Mouse (Mus musculus): ENCODE measurements at regions not wholly inside any gene's neighbourhood (a gene's known extent, or its start where the extent isn't known, plus 50 kb on each side); places are given as distances from the start of the nearest gene placed in this dataset.

GRCm38 (mm10) chr15:36684684-36685083 is 322.9 kb downstream of the Zfp706 start:
- H3K9me3 ChIP-seq (ENCODE audit: control insufficient read depth, low read length) = no peaks in the 10 kb centered on the region
- no peaks in the 10 kb centered on the region for H3K4me1 ChIP-seq (replicated peaks; ENCODE audit: control insufficient read depth, insufficient read depth, low read length)
- no peaks in the 10 kb centered on the region for H3K27me3 ChIP-seq (ENCODE audit: control insufficient read depth, insufficient read depth, low read length)
- H3K36me3 ChIP-seq (ENCODE audit: control insufficient read depth, insufficient read depth, low read length) = no peaks in the 10 kb centered on the region
- H3K4me2 ChIP-seq (ENCODE audit: low read depth, low read length, severe bottlenecking) = no peak overlapping the region
- no peak for ATAC-seq (replicated peaks; ENCODE audit: low FRiP score)
- no peak overlapping the region for H3K9ac ChIP-seq (ENCODE audit: low read length)
- WGBS = 79% methylated on average over 7 of the region's 7 CpGs
- DNase-seq (ENCODE audit: low spot score) = no peak
- no peak overlapping the region for H3K4me3 ChIP-seq (ENCODE audit: low read depth, low read length)
- H3K27ac ChIP-seq (ENCODE audit: low read depth, low read length) = no peak overlapping the region

GRCm38 (mm10) chr15:36682832-36683231 is 324.7 kb downstream of the Zfp706 start:
- ATAC-seq (replicated peaks; ENCODE audit: low FRiP score) (no peak), DNase-seq (ENCODE audit: low spot score) (no peak)
- Histone ChIP-seq H3K27me3 (ENCODE audit: control insufficient read depth, insufficient read depth, low read length) (no peaks in the 10 kb centered on the region), H3K4me3 (ENCODE audit: low read depth, low read length) (no peak overlapping the region), H3K36me3 (ENCODE audit: control insufficient read depth, insufficient read depth, low read length) (no peaks in the 10 kb centered on the region), H3K9ac (ENCODE audit: low read length) (no peak overlapping the region), H3K4me1 (replicated peaks; ENCODE audit: control insufficient read depth, insufficient read depth, low read length) (no peaks in the 10 kb centered on the region), H3K9me3 (ENCODE audit: control insufficient read depth, low read length) (no peaks in the 10 kb centered on the region), H3K4me2 (ENCODE audit: low read depth, low read length, severe bottlenecking) (no peak overlapping the region), H3K27ac (ENCODE audit: low read depth, low read length) (no peak overlapping the region)
- 70% methylated on average over 6 of the region's 6 CpGs for WGBS

- Histone ChIP-seq H3K27ac (ENCODE audit: low read depth, low read length) (no peak overlapping the region), H3K9me3 (ENCODE audit: control insufficient read depth, low read length) (no peaks in the 10 kb centered on the region), H3K36me3 (ENCODE audit: control insufficient read depth, insufficient read depth, low read length) (no peaks in the 10 kb centered on the region), H3K4me3 (ENCODE audit: low read depth, low read length) (no peak overlapping the region), H3K9ac (ENCODE audit: low read length) (no peak overlapping the region), H3K27me3 (ENCODE audit: control insufficient read depth, insufficient read depth, low read length) (no peaks in the 10 kb centered on the region), H3K4me2 (ENCODE audit: low read depth, low read length, severe bottlenecking) (no peak overlapping the region), H3K4me1 (replicated peaks; ENCODE audit: control insufficient read depth, insufficient read depth, low read length) (no peaks in the 10 kb centered on the region)
- DNase-seq (ENCODE audit: low spot score) (no peak), ATAC-seq (replicated peaks; ENCODE audit: low FRiP score) (no peak)
- WGBS = 73% methylated on average over 5 of the region's 5 CpGs
Measured at GRCm38 (mm10) chr15:36682159-36682558, 325.4 kb downstream of the Zfp706 start.

- Histone ChIP-seq H3K4me1 (replicated peaks; ENCODE audit: control insufficient read depth, insufficient read depth, low read length) (no peaks in the 10 kb centered on the region), H3K27ac (ENCODE audit: low read depth, low read length) (no peak overlapping the region), H3K4me3 (ENCODE audit: low read depth, low read length) (no peak overlapping the region), H3K9me3 (ENCODE audit: control insufficient read depth, low read length) (no peaks in the 10 kb centered on the region), H3K4me2 (ENCODE audit: low read depth, low read length, severe bottlenecking) (no peak overlapping the region), H3K9ac (ENCODE audit: low read length) (no peak overlapping the region), H3K27me3 (ENCODE audit: control insufficient read depth, insufficient read depth, low read length) (no peaks in the 10 kb centered on the region), H3K36me3 (ENCODE audit: control insufficient read depth, insufficient read depth, low read length) (no peaks in the 10 kb centered on the region)
- ATAC-seq (replicated peaks; ENCODE audit: low FRiP score) (no peak), DNase-seq (ENCODE audit: low spot score) (no peak)
- 88% methylated on average over 11 of the region's 11 CpGs for WGBS
Measured at GRCm38 (mm10) chr15:36680361-36681140, 327.0 kb downstream of the Zfp706 start.

GRCm38 (mm10) chr15:36679577-36679976 is 328.0 kb downstream of the Zfp706 start:
- Histone ChIP-seq H3K9me3 (ENCODE audit: control insufficient read depth, low read length) (no peaks in the 10 kb centered on the region), H3K4me2 (ENCODE audit: low read depth, low read length, severe bottlenecking) (no peak overlapping the region), H3K4me1 (replicated peaks; ENCODE audit: control insufficient read depth, insufficient read depth, low read length) (no peaks in the 10 kb centered on the region), H3K36me3 (ENCODE audit: control insufficient read depth, insufficient read depth, low read length) (no peaks in the 10 kb centered on the region), H3K27me3 (ENCODE audit: control insufficient read depth, insufficient read depth, low read length) (no peaks in the 10 kb centered on the region), H3K27ac (ENCODE audit: low read depth, low read length) (no peak overlapping the region), H3K4me3 (ENCODE audit: low read depth, low read length) (no peak overlapping the region), H3K9ac (ENCODE audit: low read length) (no peak overlapping the region)
- DNase-seq (ENCODE audit: low spot score) = no peak
- whole genome bisulfite sequencing = 86% methylated on average over 13 of the region's 13 CpGs
- no peak for ATAC-seq (replicated peaks; ENCODE audit: low FRiP score)

- no peaks in the 10 kb centered on the region for H3K36me3 ChIP-seq (ENCODE audit: control insufficient read depth, insufficient read depth, low read length)
- H3K4me1 ChIP-seq (replicated peaks; ENCODE audit: control insufficient read depth, insufficient read depth, low read length) = no peaks in the 10 kb centered on the region
- no peak for DNase-seq (ENCODE audit: low spot score)
- H3K27ac ChIP-seq (ENCODE audit: low read depth, low read length) = no peak overlapping the region
- ATAC-seq (replicated peaks; ENCODE audit: low FRiP score) = peak; percentile 12; the same call in 1 of the 2 replicates
- no peak overlapping the region for H3K4me3 ChIP-seq (ENCODE audit: low read depth, low read length)
- 27% methylated on average over 12 of the region's 12 CpGs for WGBS
- no peaks in the 10 kb centered on the region for H3K27me3 ChIP-seq (ENCODE audit: control insufficient read depth, insufficient read depth, low read length)
- H3K9ac ChIP-seq (ENCODE audit: low read length) = no peak overlapping the region
- H3K9me3 ChIP-seq (ENCODE audit: control insufficient read depth, low read length) = no peaks in the 10 kb centered on the region
- H3K4me2 ChIP-seq (ENCODE audit: low read depth, low read length, severe bottlenecking) = no peak overlapping the region
Measured at GRCm38 (mm10) chr15:36669748-36670147, 337.8 kb downstream of the Zfp706 start.

- Histone ChIP-seq H3K4me1 (replicated peaks; ENCODE audit: control insufficient read depth, insufficient read depth, low read length) (no peaks in the 10 kb centered on the region), H3K27me3 (ENCODE audit: control insufficient read depth, insufficient read depth, low read length) (no peaks in the 10 kb centered on the region), H3K36me3 (ENCODE audit: control insufficient read depth, insufficient read depth, low read length) (no peaks in the 10 kb centered on the region), H3K9ac (ENCODE audit: low read length) (no peak overlapping the region), H3K27ac (ENCODE audit: low read depth, low read length) (no peak overlapping the region), H3K4me2 (ENCODE audit: low read depth, low read length, severe bottlenecking) (no peak overlapping the region), H3K9me3 (ENCODE audit: control insufficient read depth, low read length) (no peaks in the 10 kb centered on the region), H3K4me3 (ENCODE audit: low read depth, low read length) (no peak overlapping the region)
- ATAC-seq (replicated peaks; ENCODE audit: low FRiP score) (no peak), DNase-seq (ENCODE audit: low spot score) (no peak)
- 62% methylated on average over 3 of the region's 3 CpGs for WGBS
Measured at GRCm38 (mm10) chr15:36666566-36666965, 341.0 kb downstream of the Zfp706 start.

- no peak overlapping the region for H3K9ac ChIP-seq (ENCODE audit: low read length)
- DNase-seq (ENCODE audit: low spot score) (no peak), ATAC-seq (replicated peaks; ENCODE audit: low FRiP score) (no peak)
- no peaks in the 10 kb centered on the region for H3K27me3 ChIP-seq (ENCODE audit: control insufficient read depth, insufficient read depth, low read length)
- no peaks in the 10 kb centered on the region for H3K9me3 ChIP-seq (ENCODE audit: control insufficient read depth, low read length)
- 74% methylated on average over 6 of the region's 6 CpGs for WGBS
- no peak overlapping the region for H3K27ac ChIP-seq (ENCODE audit: low read depth, low read length)
- no peaks in the 10 kb centered on the region for H3K36me3 ChIP-seq (ENCODE audit: control insufficient read depth, insufficient read depth, low read length)
- no peaks in the 10 kb centered on the region for H3K4me1 ChIP-seq (replicated peaks; ENCODE audit: control insufficient read depth, insufficient read depth, low read length)
- H3K4me3 ChIP-seq (ENCODE audit: low read depth, low read length) = no peak overlapping the region
- no peak overlapping the region for H3K4me2 ChIP-seq (ENCODE audit: low read depth, low read length, severe bottlenecking)
Measured at GRCm38 (mm10) chr15:36664391-36664790, 343.2 kb downstream of the Zfp706 start.

GRCm38 (mm10) chr15:36660986-36661385 is 346.6 kb downstream of the Zfp706 start:
- 84% methylated on average over 7 of the region's 7 CpGs for WGBS
- Histone ChIP-seq H3K27ac (ENCODE audit: low read depth, low read length) (no peak overlapping the region), H3K4me1 (replicated peaks; ENCODE audit: control insufficient read depth, insufficient read depth, low read length) (no peaks in the 10 kb centered on the region), H3K36me3 (ENCODE audit: control insufficient read depth, insufficient read depth, low read length) (no peaks in the 10 kb centered on the region), H3K4me3 (ENCODE audit: low read depth, low read length) (no peak overlapping the region), H3K9ac (ENCODE audit: low read length) (no peak overlapping the region), H3K4me2 (ENCODE audit: low read depth, low read length, severe bottlenecking) (no peak overlapping the region), H3K9me3 (ENCODE audit: control insufficient read depth, low read length) (no peaks in the 10 kb centered on the region), H3K27me3 (ENCODE audit: control insufficient read depth, insufficient read depth, low read length) (no peaks in the 10 kb centered on the region)
- no peak for DNase-seq (ENCODE audit: low spot score)
- no peak for ATAC-seq (replicated peaks; ENCODE audit: low FRiP score)
